Mouse (Mus musculus) limb, embryonic 13.5 days (tissue): ENCODE measurements at regions not wholly inside any gene's neighbourhood (a gene's known extent, or its start where the extent isn't known, plus 50 kb on each side); places are given as distances from the start of the nearest gene placed in this dataset.
"Not testable (repeated sequence)": the region's sequence is repeated elsewhere in the genome, so short reads cannot be mapped to it uniquely, and the experiment has no call there.

Source experiments
- ATAC-seq: fragments of 200-750 bp; cut with Nextera tagmentation; 2 replicates; pipeline ENCODE4 v1.8.0; 2017; ENCODE audit warnings: low read depth, moderate number of reproducible peaks, moderate TSS enrichment; ENCODE audit not compliant: low FRiP score
- H3K27ac ChIP-seq: fragments of 300-500 bp; sonication (generic); 2 replicates; pipeline ENCODE4 v1.5.1; 2015; ENCODE audit warnings: inconsistent platforms, mild to moderate bottlenecking, moderate library complexity
- H3K27me3 ChIP-seq: fragments of 300-500 bp; sonication (generic); 2 replicates; pipeline ENCODE4 v1.6.1; 2015; ENCODE audit warnings: mild to moderate bottlenecking, inconsistent platforms
- H3K36me3 ChIP-seq: fragments of 300-500 bp; sonication (generic); 2 replicates; pipeline ENCODE4 v1.6.1; 2015; ENCODE audit warnings: inconsistent platforms, mild to moderate bottlenecking, moderate library complexity
- H3K4me1 ChIP-seq: fragments of 300-500 bp; sonication (generic); 2 replicates; pipeline ENCODE4 v1.6.1; 2015; ENCODE audit warnings: inconsistent platforms
- H3K4me2 ChIP-seq: fragments of 300-500 bp; sonication (generic); replicated peaks from 2 replicates; pipeline ENCODE4 v1.6.1; 2015; ENCODE audit warnings: inconsistent platforms, mild to moderate bottlenecking, moderate library complexity
- H3K4me3 ChIP-seq: fragments of 300-500 bp; sonication (generic); 2 replicates; pipeline ENCODE4 v1.5.1; 2015; ENCODE audit warnings: moderate library complexity, mild to moderate bottlenecking, inconsistent platforms
- H3K9ac ChIP-seq: fragments of 300-500 bp; sonication (generic); 2 replicates; pipeline ENCODE4 v1.6.1; 2015; ENCODE audit warnings: mild to moderate bottlenecking, inconsistent platforms
- H3K9me3 ChIP-seq: fragments of 300-500 bp; sonication (generic); 2 replicates; pipeline ENCODE4 v1.6.1; 2016; ENCODE audit warnings: inconsistent platforms
- WGBS: fragments of 180-500 bp; shearing (Covaris S2); methylation state at CpG from one replicate; pipeline ENCODE4 v1.1.7; 2015; 5-methylcytosine and 5-hydroxymethylcytosine counted together

GRCm38 (mm10) chr13:12940911-12941310 is 64.3 kb downstream of the Prl2c2 start:
- not testable (repeated sequence) for H3K36me3 ChIP-seq, H3K27ac ChIP-seq, H3K27me3 ChIP-seq, H3K4me3 ChIP-seq, H3K4me1 ChIP-seq, ATAC-seq, H3K9ac ChIP-seq, H3K4me2 ChIP-seq
- H3K9me3 ChIP-seq: peaks cover 25% of the 10 kb centered on the region

GRCm38 (mm10) chr13:12935103-12935502 is 70.1 kb downstream of the Prl2c2 start:
- H3K9me3 ChIP-seq: peaks cover 56% of the 10 kb centered on the region
- 3% methylated on average over 1 of the region's 1 CpGs for WGBS
- H3K27ac ChIP-seq, H3K36me3 ChIP-seq, H3K4me3 ChIP-seq, H3K4me2 ChIP-seq, ATAC-seq, H3K4me1 ChIP-seq, H3K9ac ChIP-seq, H3K27me3 ChIP-seq: not testable (repeated sequence)

GRCm38 (mm10) chr13:12931907-12932617 is 73.1 kb downstream of the Prl2c2 start:
- not testable (repeated sequence) for ATAC-seq

GRCm38 (mm10) chr13:12930566-12930965 is 74.6 kb downstream of the Prl2c2 start:
- H3K9ac ChIP-seq: no peak overlapping the region
- no peak overlapping the region for H3K4me2 ChIP-seq
- no peaks in the 10 kb centered on the region for H3K27me3 ChIP-seq
- WGBS: 79% methylated on average over 5 of the region's 5 CpGs
- no peaks in the 10 kb centered on the region for H3K4me1 ChIP-seq
- H3K27ac ChIP-seq: no peak overlapping the region
- H3K36me3 ChIP-seq: no peaks in the 10 kb centered on the region
- H3K9me3 ChIP-seq: peaks cover 80% of the 10 kb centered on the region
- no peak overlapping the region for H3K4me3 ChIP-seq
- ATAC-seq: no peak

More at GRCm38 (mm10) chr13:12931907-12932617, 73.1 kb downstream of the Prl2c2 start:
- H3K4me3 ChIP-seq, H3K4me2 ChIP-seq, H3K27me3 ChIP-seq, H3K36me3 ChIP-seq, H3K27ac ChIP-seq, H3K4me1 ChIP-seq, H3K9ac ChIP-seq: not testable (repeated sequence)
- 83% methylated on average over 15 of the region's 15 CpGs for WGBS
- peaks cover 65% of the 10 kb centered on the region for H3K9me3 ChIP-seq

- Histone ChIP-seq H3K36me3 (no peaks in the 10 kb centered on the region), H3K4me3 (no peak overlapping the region), H3K9me3 (peaks cover 82% of the 10 kb centered on the region), H3K27ac (no peak overlapping the region), H3K27me3 (no peaks in the 10 kb centered on the region), H3K9ac (no peak overlapping the region), H3K4me1 (no peaks in the 10 kb centered on the region), H3K4me2 (no peak overlapping the region)
- WGBS: 91% methylated on average over 5 of the region's 5 CpGs
- ATAC-seq: no peak
These were observed 75.4 kb downstream of the Prl2c2 start for GRCm38 (mm10) chr13:12929806-12930205.

- H3K36me3 ChIP-seq: no peaks in the 10 kb centered on the region
- ATAC-seq: no peak
- 91% methylated on average over 15 of the region's 15 CpGs for WGBS
These were observed 77.4 kb downstream of the Prl2c2 start for GRCm38 (mm10) chr13:12927587-12928345.

GRCm38 (mm10) chr13:12925604-12926003 is 79.6 kb downstream of the Prl2c2 start:
- Histone ChIP-seq H3K4me1 (no peaks in the 10 kb centered on the region), H3K27me3 (no peaks in the 10 kb centered on the region), H3K9me3 (peaks cover 68% of the 10 kb centered on the region), H3K36me3 (no peaks in the 10 kb centered on the region), H3K4me2 (no peak overlapping the region), H3K9ac (no peak overlapping the region), H3K4me3 (no peak overlapping the region), H3K27ac (no peak overlapping the region)
- WGBS: 89% methylated on average over 14 of the region's 14 CpGs
- ATAC-seq: no peak

More at GRCm38 (mm10) chr13:12927587-12928345, 77.4 kb downstream of the Prl2c2 start:
- Histone ChIP-seq H3K4me1 (no peaks in the 10 kb centered on the region), H3K27me3 (no peaks in the 10 kb centered on the region), H3K27ac (no peak overlapping the region), H3K4me2 (no peak overlapping the region), H3K9ac (no peak overlapping the region), H3K9me3 (peaks cover 81% of the 10 kb centered on the region), H3K4me3 (no peak overlapping the region)

GRCm38 (mm10) chr13:12912902-12913301 is 92.3 kb downstream of the Prl2c2 start:
- Histone ChIP-seq H3K27ac (no peak overlapping the region), H3K9me3 (peaks cover 24% of the 10 kb centered on the region), H3K4me2 (no peak overlapping the region), H3K36me3 (no peaks in the 10 kb centered on the region), H3K27me3 (no peaks in the 10 kb centered on the region), H3K4me3 (no peak overlapping the region), H3K4me1 (no peaks in the 10 kb centered on the region), H3K9ac (no peak overlapping the region)
- no peak for ATAC-seq
- 86% methylated on average over 5 of the region's 5 CpGs for WGBS

- Histone ChIP-seq H3K4me3 (no peak overlapping the region), H3K36me3 (no peaks in the 10 kb centered on the region), H3K27ac (no peak overlapping the region), H3K4me1 (no peaks in the 10 kb centered on the region), H3K9me3 (peaks cover 20% of the 10 kb centered on the region), H3K4me2 (no peak overlapping the region), H3K9ac (no peak overlapping the region), H3K27me3 (no peaks in the 10 kb centered on the region)
- ATAC-seq: no peak
These were observed 99.0 kb downstream of the Prl2c2 start for GRCm38 (mm10) chr13:12906151-12906550.

GRCm38 (mm10) chr13:12889631-12890030 is 89.8 kb upstream of the Prl2c3 start:
- not testable (repeated sequence) for H3K36me3 ChIP-seq, H3K4me2 ChIP-seq, H3K4me3 ChIP-seq, H3K27ac ChIP-seq, H3K27me3 ChIP-seq, H3K4me1 ChIP-seq, H3K9ac ChIP-seq, ATAC-seq
- 86% methylated on average over 20 of the region's 20 CpGs for WGBS
- peaks cover 32% of the 10 kb centered on the region for H3K9me3 ChIP-seq

GRCm38 (mm10) chr13:12879506-12879905 is 79.6 kb upstream of the Prl2c3 start:
- WGBS: 60% methylated on average over 3 of the region's 3 CpGs
- H3K4me2 ChIP-seq, H3K9ac ChIP-seq, H3K27ac ChIP-seq, H3K27me3 ChIP-seq, H3K4me1 ChIP-seq, H3K4me3 ChIP-seq, H3K36me3 ChIP-seq, ATAC-seq: not testable (repeated sequence)
- H3K9me3 ChIP-seq: peaks cover 21% of the 10 kb centered on the region

GRCm38 (mm10) chr13:12864946-12865345 is 65.1 kb upstream of the Prl2c3 start:
- H3K9me3 ChIP-seq: peaks cover 37% of the 10 kb centered on the region
- not testable (repeated sequence) for H3K4me3 ChIP-seq, H3K9ac ChIP-seq, H3K27ac ChIP-seq, H3K36me3 ChIP-seq, H3K4me1 ChIP-seq, H3K27me3 ChIP-seq, H3K4me2 ChIP-seq
- WGBS: 92% methylated on average over 1 of the region's 1 CpGs
- ATAC-seq: peak; percentile 18; the same call in 1 of the 2 replicates
